Mouse (Mus musculus): ENCODE data around the gene Anxa9. TPM values are rescaled to one million over a fixed set of nuclear protein-coding genes. Genes with fewer than 3 reads are reported as not detected.

Anxa9 gene
- polyA plus RNA-seq, 1 experiment from 2014 or later: 1.5 TPM

- Histone ChIP-seq H3K4me3 (ENCODE audit: low read depth, low read length) (no peak overlapping the region), H3K27me3 (ENCODE audit: control insufficient read depth, insufficient read depth, low read length) (no peaks in the 10 kb centered on the region), H3K9me3 (ENCODE audit: control insufficient read depth, low read length) (no peaks in the 10 kb centered on the region), H3K27ac (ENCODE audit: low read depth, low read length) (no peak overlapping the region), H3K9ac (ENCODE audit: low read length) (no peak overlapping the region), H3K4me1 (replicated peaks; ENCODE audit: control insufficient read depth, insufficient read depth, low read length) (0 out of 2 replicates have a peak, but pooled peaks cover 3% of the 10 kb centered on the region), H3K36me3 (ENCODE audit: control insufficient read depth, insufficient read depth, low read length) (no peaks in the 10 kb centered on the region), H3K4me2 (ENCODE audit: low read depth, low read length, severe bottlenecking) (no peak overlapping the region)
- ATAC-seq (replicated peaks; ENCODE audit: low FRiP score) (no peak), DNase-seq (ENCODE audit: low spot score) (no peak)
- 73% methylated on average over 3 of the region's 3 CpGs for WGBS
Observed at GRCm38 (mm10) chr3:95310496-95310895, 3.5 kb upstream of the Anxa9 start.

GRCm38 (mm10) chr3:95306244-95306643 is 732 bp downstream of the Anxa9 start:
- no peaks in the 10 kb centered on the region for H3K36me3 ChIP-seq (ENCODE audit: control insufficient read depth, insufficient read depth, low read length)
- no peak overlapping the region for H3K4me2 ChIP-seq (ENCODE audit: low read depth, low read length, severe bottlenecking)
- no peaks in the 10 kb centered on the region for H3K27me3 ChIP-seq (ENCODE audit: control insufficient read depth, insufficient read depth, low read length)
- 88% methylated on average over 4 of the region's 4 CpGs for WGBS
- DNase-seq (ENCODE audit: low spot score) (no peak), ATAC-seq (replicated peaks; ENCODE audit: low FRiP score) (no peak)
- no peaks in the 10 kb centered on the region for H3K4me1 ChIP-seq (replicated peaks; ENCODE audit: control insufficient read depth, insufficient read depth, low read length)
- H3K27ac ChIP-seq (ENCODE audit: low read depth, low read length): no peak overlapping the region
- H3K9ac ChIP-seq (ENCODE audit: low read length): no peak overlapping the region
- H3K4me3 ChIP-seq (ENCODE audit: low read depth, low read length): no peak overlapping the region
- no peaks in the 10 kb centered on the region for H3K9me3 ChIP-seq (ENCODE audit: control insufficient read depth, low read length)

- no peaks in the 10 kb centered on the region for H3K36me3 ChIP-seq (ENCODE audit: control insufficient read depth, insufficient read depth, low read length)
- no peak overlapping the region for H3K9ac ChIP-seq (ENCODE audit: low read length)
- no peak for ATAC-seq (replicated peaks; ENCODE audit: low FRiP score)
- no peaks in the 10 kb centered on the region for H3K27me3 ChIP-seq (ENCODE audit: control insufficient read depth, insufficient read depth, low read length)
- no peaks in the 10 kb centered on the region for H3K4me1 ChIP-seq (replicated peaks; ENCODE audit: control insufficient read depth, insufficient read depth, low read length)
- no peaks in the 10 kb centered on the region for H3K9me3 ChIP-seq (ENCODE audit: control insufficient read depth, low read length)
- no peak overlapping the region for H3K4me2 ChIP-seq (ENCODE audit: low read depth, low read length, severe bottlenecking)
- no peak overlapping the region for H3K27ac ChIP-seq (ENCODE audit: low read depth, low read length)
- WGBS: 85% methylated on average over 3 of the region's 3 CpGs
- DNase-seq (ENCODE audit: low spot score): no peak
- H3K4me3 ChIP-seq (ENCODE audit: low read depth, low read length): no peak overlapping the region
Observed at GRCm38 (mm10) chr3:95301204-95301796, 5.7 kb downstream of the Anxa9 start.

- Histone ChIP-seq H3K4me2 (ENCODE audit: low read depth, low read length, severe bottlenecking) (no peak overlapping the region), H3K36me3 (ENCODE audit: control insufficient read depth, insufficient read depth, low read length) (no peaks in the 10 kb centered on the region; the same call in 1 of the 2 replicates), H3K9me3 (ENCODE audit: control insufficient read depth, low read length) (no peaks in the 10 kb centered on the region), H3K9ac (ENCODE audit: low read length) (no peak overlapping the region), H3K4me1 (replicated peaks; ENCODE audit: control insufficient read depth, insufficient read depth, low read length) (no peaks in the 10 kb centered on the region), H3K27ac (ENCODE audit: low read depth, low read length) (no peak overlapping the region), H3K27me3 (ENCODE audit: control insufficient read depth, insufficient read depth, low read length) (no peaks in the 10 kb centered on the region), H3K4me3 (ENCODE audit: low read depth, low read length) (no peak overlapping the region)
- WGBS: 92% methylated on average over 7 of the region's 7 CpGs
- DNase-seq (ENCODE audit: low spot score): no peak
- ATAC-seq (replicated peaks; ENCODE audit: low FRiP score): no peak
Observed at GRCm38 (mm10) chr3:95298018-95298417, 9.0 kb downstream of the Anxa9 start.

GRCm38 (mm10) chr3:95296103-95296469 is 10.9 kb downstream of the Anxa9 start:
- Histone ChIP-seq H3K9me3 (ENCODE audit: control insufficient read depth, low read length) (no peaks in the 10 kb centered on the region), H3K36me3 (ENCODE audit: control insufficient read depth, insufficient read depth, low read length) (no peaks in the 10 kb centered on the region; the same call in 1 of the 2 replicates), H3K9ac (ENCODE audit: low read length) (no peak overlapping the region), H3K27ac (ENCODE audit: low read depth, low read length) (no peak overlapping the region), H3K4me1 (replicated peaks; ENCODE audit: control insufficient read depth, insufficient read depth, low read length) (no peaks in the 10 kb centered on the region), H3K27me3 (ENCODE audit: control insufficient read depth, insufficient read depth, low read length) (no peaks in the 10 kb centered on the region), H3K4me2 (ENCODE audit: low read depth, low read length, severe bottlenecking) (no peak overlapping the region), H3K4me3 (ENCODE audit: low read depth, low read length) (no peak overlapping the region)
- WGBS: 11% methylated on average over 5 of the region's 5 CpGs
- DNase-seq (ENCODE audit: low spot score) (peak; percentile 67), ATAC-seq (replicated peaks; ENCODE audit: low FRiP score) (no peak)

GRCm38 (mm10) chr3:95295321-95296102 is 11.5 kb downstream of the Anxa9 start:
- H3K36me3 ChIP-seq (ENCODE audit: control insufficient read depth, insufficient read depth, low read length): no peaks in the 10 kb centered on the region; the same call in 1 of the 2 replicates
- DNase-seq (ENCODE audit: low spot score) (no peak), ATAC-seq (replicated peaks; ENCODE audit: low FRiP score) (no peak; the same call in 1 of the 2 replicates)
- 85% methylated on average over 11 of the region's 11 CpGs for WGBS
- H3K4me2 ChIP-seq (ENCODE audit: low read depth, low read length, severe bottlenecking): no peak overlapping the region
- no peaks in the 10 kb centered on the region for H3K4me1 ChIP-seq (replicated peaks; ENCODE audit: control insufficient read depth, insufficient read depth, low read length)
- no peak overlapping the region for H3K9ac ChIP-seq (ENCODE audit: low read length)
- no peak overlapping the region for H3K27ac ChIP-seq (ENCODE audit: low read depth, low read length)
- no peaks in the 10 kb centered on the region for H3K9me3 ChIP-seq (ENCODE audit: control insufficient read depth, low read length)
- H3K4me3 ChIP-seq (ENCODE audit: low read depth, low read length): no peak overlapping the region
- no peaks in the 10 kb centered on the region for H3K27me3 ChIP-seq (ENCODE audit: control insufficient read depth, insufficient read depth, low read length)

GRCm38 (mm10) chr3:95294718-95295117 is 12.3 kb downstream of the Anxa9 start:
- Histone ChIP-seq H3K4me2 (ENCODE audit: low read depth, low read length, severe bottlenecking) (no peak overlapping the region), H3K27ac (ENCODE audit: low read depth, low read length) (no peak overlapping the region), H3K36me3 (ENCODE audit: control insufficient read depth, insufficient read depth, low read length) (no peaks in the 10 kb centered on the region; the same call in 1 of the 2 replicates), H3K9me3 (ENCODE audit: control insufficient read depth, low read length) (no peaks in the 10 kb centered on the region), H3K9ac (ENCODE audit: low read length) (no peak overlapping the region), H3K4me1 (replicated peaks; ENCODE audit: control insufficient read depth, insufficient read depth, low read length) (no peaks in the 10 kb centered on the region), H3K4me3 (ENCODE audit: low read depth, low read length) (no peak overlapping the region), H3K27me3 (ENCODE audit: control insufficient read depth, insufficient read depth, low read length) (no peaks in the 10 kb centered on the region)
- no peak for ATAC-seq (replicated peaks; ENCODE audit: low FRiP score)
- no peak for DNase-seq (ENCODE audit: low spot score)
- WGBS: 87% methylated on average over 5 of the region's 5 CpGs

GRCm38 (mm10) chr3:95294316-95294715 is 12.7 kb downstream of the Anxa9 start:
- no peaks in the 10 kb centered on the region for H3K9me3 ChIP-seq (ENCODE audit: control insufficient read depth, low read length)
- H3K27ac ChIP-seq (ENCODE audit: low read depth, low read length): no peak overlapping the region
- ATAC-seq (replicated peaks; ENCODE audit: low FRiP score) (no peak), DNase-seq (ENCODE audit: low spot score) (no peak)
- no peaks in the 10 kb centered on the region for H3K4me1 ChIP-seq (replicated peaks; ENCODE audit: control insufficient read depth, insufficient read depth, low read length)
- no peaks in the 10 kb centered on the region; the same call in 1 of the 2 replicates for H3K36me3 ChIP-seq (ENCODE audit: control insufficient read depth, insufficient read depth, low read length)
- H3K4me2 ChIP-seq (ENCODE audit: low read depth, low read length, severe bottlenecking): no peak overlapping the region
- 88% methylated on average over 7 of the region's 7 CpGs for WGBS
- H3K9ac ChIP-seq (ENCODE audit: low read length): no peak overlapping the region
- no peak overlapping the region for H3K4me3 ChIP-seq (ENCODE audit: low read depth, low read length)
- no peaks in the 10 kb centered on the region for H3K27me3 ChIP-seq (ENCODE audit: control insufficient read depth, insufficient read depth, low read length)
